Mouse (Mus musculus): ENCODE results near the gene Stard7. TPM values are rescaled to one million over a fixed set of nuclear protein-coding genes. Genes with fewer than 3 reads are reported as not detected.

Gene Stard7
- polyA plus RNA-seq, 1 experiment from 2014 or later, result 41.7 TPM

DNA sequence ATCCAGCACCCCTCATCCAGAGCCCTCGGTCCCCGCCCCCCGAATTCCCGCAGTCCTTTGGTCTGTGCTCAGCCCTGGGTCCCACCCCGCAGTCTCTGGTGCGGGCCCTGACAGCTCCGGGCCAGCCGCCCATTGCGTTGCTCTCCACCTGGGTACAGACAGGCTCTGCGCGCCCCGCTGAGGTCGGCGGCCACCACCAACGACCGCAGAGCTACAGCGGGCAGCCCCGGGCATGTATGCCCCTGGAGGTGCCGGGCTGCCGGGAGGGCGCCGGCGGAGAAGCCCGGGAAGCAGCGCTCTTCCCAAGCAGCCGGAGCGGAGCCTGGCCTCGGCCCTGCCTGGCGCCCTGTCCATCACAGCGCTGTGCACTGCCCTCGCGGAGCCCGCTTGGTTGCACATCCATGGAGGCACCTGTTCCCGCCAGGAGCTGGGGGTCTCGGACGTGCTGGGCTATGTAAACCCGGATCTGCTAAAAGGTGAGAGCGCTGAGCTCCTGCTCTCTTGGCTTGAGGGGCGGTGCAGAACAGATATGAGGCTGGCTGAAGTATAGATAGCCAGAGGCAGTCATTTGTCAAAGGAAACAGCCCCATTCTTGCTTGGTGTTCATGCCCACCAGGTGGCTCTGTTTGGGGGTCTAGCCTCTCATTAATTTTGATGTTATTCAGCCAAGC lies 21.5 kb upstream of the Stard7 start:
- H3K27me3 ChIP-seq (ENCODE audit: insufficient read depth, low read length), result no peaks in the 10 kb centered on the region
- ATAC-seq (peak; percentile 47), DNase-seq (peak; percentile 69)
- H3K27ac ChIP-seq (ENCODE audit: low read depth), result peak overlapping the region; percentile 91
- peak; percentile 48 for TF ChIP-seq CTCF (IDR thresholded peaks at IDR 0.05; ENCODE audit: low read depth)
- TF ChIP-seq EP300 (IDR thresholded peaks at IDR 0.05; ENCODE audit: low read depth), result no peak
- H3K4me3 ChIP-seq (ENCODE audit: low read depth, low read length), result peak overlapping the region; percentile 99
- peaks cover 17% of the 10 kb centered on the region for H3K36me3 ChIP-seq (replicated peaks; ENCODE audit: insufficient read depth, low read length)
- peak overlapping the region; percentile 96 for H3K9ac ChIP-seq (replicated peaks)
- peaks cover 27% of the 10 kb centered on the region for H3K4me1 ChIP-seq (ENCODE audit: insufficient read depth)
- peak overlapping the region; percentile 100 for H3K4me2 ChIP-seq (ENCODE audit: low read depth, low read length)
- WGBS (ENCODE audit: insufficient replicate concordance), result under 1% methylated on average over 39 of the region's 39 CpGs
- no peaks in the 10 kb centered on the region for H3K9me3 ChIP-seq (ENCODE audit: low read length)

DNA sequence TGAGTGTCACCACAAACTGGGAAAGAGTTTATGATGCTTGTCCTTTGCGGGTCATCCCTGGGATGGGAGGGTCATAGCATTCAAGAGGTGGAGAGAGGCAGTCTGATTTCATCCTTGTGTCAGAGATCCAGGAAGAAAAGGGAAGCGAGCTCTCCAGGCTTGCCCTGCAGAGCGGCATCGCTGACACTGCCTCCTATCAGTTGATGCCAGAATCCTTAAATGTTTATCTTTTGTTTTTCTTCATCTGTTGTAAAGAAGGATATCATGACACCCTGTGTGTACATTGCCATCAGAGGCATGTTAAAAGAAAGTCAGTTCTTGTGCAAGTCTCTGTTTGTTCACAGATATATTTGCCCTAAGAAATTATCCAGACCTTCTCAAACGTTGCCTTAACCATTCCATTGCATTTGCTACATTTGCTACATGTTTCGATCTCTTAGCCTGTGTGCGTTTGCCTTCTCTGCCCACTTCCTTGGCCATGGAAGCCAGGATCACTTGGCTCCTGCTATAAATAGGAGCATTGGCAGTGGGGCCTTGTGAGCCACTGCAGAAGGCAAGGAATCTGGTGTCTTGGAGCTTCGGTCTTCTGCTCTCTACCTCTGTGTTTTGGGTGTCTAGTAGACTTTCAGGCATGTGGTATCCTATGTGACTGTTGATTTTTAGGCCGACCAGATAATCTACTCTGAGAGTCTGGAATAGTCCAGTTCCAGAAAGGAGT lies 19.6 kb upstream of the Stard7 start:
- 70% methylated on average over 9 of the region's 9 CpGs for WGBS (ENCODE audit: insufficient replicate concordance)
- 0 out of 2 replicates have a peak overlapping the region, but pooled peaks have one; percentile 11 for H3K4me2 ChIP-seq (ENCODE audit: low read depth, low read length)
- H3K9me3 ChIP-seq (ENCODE audit: low read length), result no peaks in the 10 kb centered on the region
- DNase-seq (no peak), ATAC-seq (no peak)
- no peaks in the 10 kb centered on the region for H3K27me3 ChIP-seq (ENCODE audit: insufficient read depth, low read length)
- peaks cover 5% of the 10 kb centered on the region; the same call in 1 of the 2 replicates for H3K36me3 ChIP-seq (replicated peaks; ENCODE audit: insufficient read depth, low read length)
- peaks cover 27% of the 10 kb centered on the region for H3K4me1 ChIP-seq (ENCODE audit: insufficient read depth)
- H3K9ac ChIP-seq (replicated peaks), result no peak overlapping the region; the same call in 1 of the 2 replicates
- TF ChIP-seq CTCF (IDR thresholded peaks at IDR 0.05; ENCODE audit: low read depth) (no peak), EP300 (IDR thresholded peaks at IDR 0.05; ENCODE audit: low read depth) (no peak)
- H3K4me3 ChIP-seq (ENCODE audit: low read depth, low read length), result no peak overlapping the region
- H3K27ac ChIP-seq (ENCODE audit: low read depth), result no peak overlapping the region

- 76% methylated on average over 3 of the region's 3 CpGs for WGBS (ENCODE audit: insufficient replicate concordance)
- H3K27ac ChIP-seq (ENCODE audit: low read depth), result no peak overlapping the region
- ATAC-seq, result no peak
- no peak overlapping the region for H3K4me2 ChIP-seq (ENCODE audit: low read depth, low read length)
- DNase-seq, result no peak
- TF ChIP-seq EP300 (IDR thresholded peaks at IDR 0.05; ENCODE audit: low read depth) (no peak), CTCF (IDR thresholded peaks at IDR 0.05; ENCODE audit: low read depth) (no peak)
- no peaks in the 10 kb centered on the region for H3K9me3 ChIP-seq (ENCODE audit: low read length)
- peaks cover 11% of the 10 kb centered on the region for H3K36me3 ChIP-seq (replicated peaks; ENCODE audit: insufficient read depth, low read length)
- peaks cover 26% of the 10 kb centered on the region for H3K4me1 ChIP-seq (ENCODE audit: insufficient read depth)
- H3K4me3 ChIP-seq (ENCODE audit: low read depth, low read length), result no peak overlapping the region
- no peak overlapping the region for H3K9ac ChIP-seq (replicated peaks)
- H3K27me3 ChIP-seq (ENCODE audit: insufficient read depth, low read length), result no peaks in the 10 kb centered on the region
These were observed 18.6 kb upstream of the Stard7 start for GRCm38 (mm10) chr2:127251457-127251856.

DNA sequence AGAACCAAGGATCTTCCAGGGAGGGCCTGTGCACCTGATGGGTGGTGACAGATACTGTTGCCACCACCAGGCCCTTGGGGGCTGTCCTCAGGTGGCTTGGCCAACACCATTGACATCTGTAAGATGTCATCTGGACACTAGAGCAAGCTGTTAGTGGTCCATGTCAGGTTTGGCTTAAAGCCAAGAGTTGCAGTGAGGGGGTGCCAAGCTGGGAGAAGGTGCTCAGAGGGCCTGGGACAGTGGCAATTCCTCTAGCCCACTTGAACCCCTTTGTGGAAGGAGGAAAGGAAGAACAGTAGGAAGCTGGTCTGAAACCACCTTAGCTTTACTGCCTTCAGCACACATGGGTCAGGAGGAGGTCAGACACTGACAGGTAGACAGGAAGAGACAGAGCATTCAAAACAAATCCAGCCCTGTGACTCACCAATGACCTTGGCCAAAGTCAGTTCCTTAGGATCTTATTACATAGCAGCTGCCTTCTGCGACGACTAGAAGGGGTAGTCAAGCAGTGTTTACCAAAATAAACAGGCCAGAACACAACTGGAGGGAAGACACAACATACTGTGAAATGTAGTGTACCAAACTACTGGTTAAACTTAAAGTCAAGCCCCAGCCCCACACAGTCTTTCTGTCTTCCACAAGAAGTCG lies 18.0 kb upstream of the Stard7 start:
- Histone ChIP-seq H3K27ac (ENCODE audit: low read depth) (no peak overlapping the region), H3K27me3 (ENCODE audit: insufficient read depth, low read length) (no peaks in the 10 kb centered on the region), H3K9ac (replicated peaks) (no peak overlapping the region), H3K4me3 (ENCODE audit: low read depth, low read length) (no peak overlapping the region), H3K4me1 (ENCODE audit: insufficient read depth) (peaks cover 20% of the 10 kb centered on the region), H3K36me3 (replicated peaks; ENCODE audit: insufficient read depth, low read length) (peaks cover 17% of the 10 kb centered on the region), H3K4me2 (ENCODE audit: low read depth, low read length) (no peak overlapping the region), H3K9me3 (ENCODE audit: low read length) (no peaks in the 10 kb centered on the region)
- no peak for TF ChIP-seq CTCF (IDR thresholded peaks at IDR 0.05; ENCODE audit: low read depth)
- no peak for TF ChIP-seq EP300 (IDR thresholded peaks at IDR 0.05; ENCODE audit: low read depth)
- DNase-seq (no peak), ATAC-seq (no peak)
- 74% methylated on average over 3 of the region's 3 CpGs for WGBS (ENCODE audit: insufficient replicate concordance)

- ATAC-seq (no peak), DNase-seq (no peak)
- peaks cover 20% of the 10 kb centered on the region for H3K4me1 ChIP-seq (ENCODE audit: insufficient read depth)
- peaks cover 24% of the 10 kb centered on the region for H3K36me3 ChIP-seq (replicated peaks; ENCODE audit: insufficient read depth, low read length)
- no peak overlapping the region for H3K4me3 ChIP-seq (ENCODE audit: low read depth, low read length)
- H3K9me3 ChIP-seq (ENCODE audit: low read length), result no peaks in the 10 kb centered on the region
- no peak overlapping the region for H3K27ac ChIP-seq (ENCODE audit: low read depth)
- TF ChIP-seq CTCF (IDR thresholded peaks at IDR 0.05; ENCODE audit: low read depth) (no peak), EP300 (IDR thresholded peaks at IDR 0.05; ENCODE audit: low read depth) (no peak)
- no peaks in the 10 kb centered on the region for H3K27me3 ChIP-seq (ENCODE audit: insufficient read depth, low read length)
- no peak overlapping the region for H3K4me2 ChIP-seq (ENCODE audit: low read depth, low read length)
- H3K9ac ChIP-seq (replicated peaks), result no peak overlapping the region
- 82% methylated on average over 5 of the region's 5 CpGs for WGBS (ENCODE audit: insufficient replicate concordance)
These were observed 17.2 kb upstream of the Stard7 start for GRCm38 (mm10) chr2:127252787-127253186.

- DNase-seq, result no peak
- Histone ChIP-seq H3K27ac (ENCODE audit: low read depth) (no peak overlapping the region), H3K9ac (replicated peaks) (no peak overlapping the region), H3K27me3 (ENCODE audit: insufficient read depth, low read length) (no peaks in the 10 kb centered on the region), H3K9me3 (ENCODE audit: low read length) (no peaks in the 10 kb centered on the region), H3K4me1 (ENCODE audit: insufficient read depth) (peaks cover 9% of the 10 kb centered on the region), H3K36me3 (replicated peaks; ENCODE audit: insufficient read depth, low read length) (peaks cover 42% of the 10 kb centered on the region), H3K4me3 (ENCODE audit: low read depth, low read length) (no peak overlapping the region), H3K4me2 (ENCODE audit: low read depth, low read length) (no peak overlapping the region)
- ATAC-seq, result no peak
- no peak for TF ChIP-seq CTCF (IDR thresholded peaks at IDR 0.05; ENCODE audit: low read depth)
- no peak for TF ChIP-seq EP300 (IDR thresholded peaks at IDR 0.05; ENCODE audit: low read depth)
- WGBS (ENCODE audit: insufficient replicate concordance), result 82% methylated on average over 3 of the region's 3 CpGs
These were observed 15.3 kb upstream of the Stard7 start for GRCm38 (mm10) chr2:127254604-127255134.
